Mouse (Mus musculus): ENCODE results near the gene Fgd2. TPM values are rescaled to one million over a fixed set of nuclear protein-coding genes. Genes with fewer than 3 reads are reported as not detected.

Fgd2 gene
- polyA plus RNA-seq, 1 experiment = 41.8 TPM

GRCm38 (mm10) chr17:29421319-29421718 is 60.6 kb downstream of the Fgd2 start:
- Histone ChIP-seq H3K27ac (ENCODE audit: control insufficient read depth, insufficient read depth, low read depth, low read length, poor library complexity) (no peak overlapping the region), H3K4me3 (replicated peaks; ENCODE audit: control insufficient read depth, low read depth, low read length) (no peak overlapping the region), H3K4me1 (ENCODE audit: control insufficient read depth, insufficient read depth, low read length) (peaks cover 7% of the 10 kb centered on the region; the same call in 1 of the 2 replicates)
- TF ChIP-seq POLR2A (IDR thresholded peaks at IDR 0.05; ENCODE audit: borderline replicate concordance, control insufficient read depth, low read depth, low read length) (no peak), CTCF (IDR thresholded peaks at IDR 0.05; ENCODE audit: control insufficient read depth, insufficient read depth, low read length) (no peak)
- 81% methylated on average over 3 of the region's 3 CpGs for WGBS

- Histone ChIP-seq H3K4me1 (ENCODE audit: control insufficient read depth, insufficient read depth, low read length) (peaks cover 5% of the 10 kb centered on the region; the same call in 1 of the 2 replicates), H3K27ac (ENCODE audit: control insufficient read depth, insufficient read depth, low read depth, low read length, poor library complexity) (no peak overlapping the region), H3K4me3 (replicated peaks; ENCODE audit: control insufficient read depth, low read depth, low read length) (no peak overlapping the region)
- 93% methylated on average over 6 of the region's 6 CpGs for WGBS
- TF ChIP-seq CTCF (IDR thresholded peaks at IDR 0.05; ENCODE audit: control insufficient read depth, insufficient read depth, low read length) = peak; percentile 35; the same call in 1 of the 2 replicates
- no peak for TF ChIP-seq POLR2A (IDR thresholded peaks at IDR 0.05; ENCODE audit: borderline replicate concordance, control insufficient read depth, low read depth, low read length)
Measured at GRCm38 (mm10) chr17:29422337-29422736, 61.6 kb downstream of the Fgd2 start.

- H3K27ac ChIP-seq (ENCODE audit: control insufficient read depth, insufficient read depth, low read depth, low read length, poor library complexity) = no peak overlapping the region
- WGBS = 87% methylated on average over 8 of the region's 8 CpGs
- no peak for TF ChIP-seq CTCF (IDR thresholded peaks at IDR 0.05; ENCODE audit: control insufficient read depth, insufficient read depth, low read length)
- TF ChIP-seq POLR2A (IDR thresholded peaks at IDR 0.05; ENCODE audit: borderline replicate concordance, control insufficient read depth, low read depth, low read length) = no peak
- H3K4me3 ChIP-seq (replicated peaks; ENCODE audit: control insufficient read depth, low read depth, low read length) = no peak overlapping the region
- peaks cover 5% of the 10 kb centered on the region; the same call in 1 of the 2 replicates for H3K4me1 ChIP-seq (ENCODE audit: control insufficient read depth, insufficient read depth, low read length)
Measured at GRCm38 (mm10) chr17:29422912-29423504, 62.3 kb downstream of the Fgd2 start.

GRCm38 (mm10) chr17:29423991-29424390 is 63.3 kb downstream of the Fgd2 start:
- Histone ChIP-seq H3K4me3 (replicated peaks; ENCODE audit: control insufficient read depth, low read depth, low read length) (no peak overlapping the region), H3K27ac (ENCODE audit: control insufficient read depth, insufficient read depth, low read depth, low read length, poor library complexity) (no peak overlapping the region), H3K4me1 (ENCODE audit: control insufficient read depth, insufficient read depth, low read length) (peaks cover 5% of the 10 kb centered on the region; the same call in 1 of the 2 replicates)
- TF ChIP-seq CTCF (IDR thresholded peaks at IDR 0.05; ENCODE audit: control insufficient read depth, insufficient read depth, low read length) = no peak
- WGBS = 81% methylated on average over 2 of the region's 2 CpGs

- Histone ChIP-seq H3K4me3 (replicated peaks; ENCODE audit: control insufficient read depth, low read depth, low read length) (no peak overlapping the region), H3K27ac (ENCODE audit: control insufficient read depth, insufficient read depth, low read depth, low read length, poor library complexity) (no peak overlapping the region), H3K4me1 (ENCODE audit: control insufficient read depth, insufficient read depth, low read length) (peaks cover 1% of the 10 kb centered on the region; the same call in 1 of the 2 replicates)
- TF ChIP-seq POLR2A (IDR thresholded peaks at IDR 0.05; ENCODE audit: borderline replicate concordance, control insufficient read depth, low read depth, low read length) (no peak), CTCF (IDR thresholded peaks at IDR 0.05; ENCODE audit: control insufficient read depth, insufficient read depth, low read length) (no peak)
- 85% methylated on average over 9 of the region's 9 CpGs for WGBS
Measured at GRCm38 (mm10) chr17:29425345-29425744, 64.6 kb downstream of the Fgd2 start.

GRCm38 (mm10) chr17:29428213-29428612 is 67.5 kb downstream of the Fgd2 start:
- 28% methylated on average over 8 of the region's 8 CpGs for WGBS
- no peak overlapping the region for H3K27ac ChIP-seq (ENCODE audit: control insufficient read depth, insufficient read depth, low read depth, low read length, poor library complexity)
- TF ChIP-seq POLR2A (IDR thresholded peaks at IDR 0.05; ENCODE audit: borderline replicate concordance, control insufficient read depth, low read depth, low read length) (no peak), CTCF (IDR thresholded peaks at IDR 0.05; ENCODE audit: control insufficient read depth, insufficient read depth, low read length) (no peak)
- no peak overlapping the region for H3K4me3 ChIP-seq (replicated peaks; ENCODE audit: control insufficient read depth, low read depth, low read length)
- H3K4me1 ChIP-seq (ENCODE audit: control insufficient read depth, insufficient read depth, low read length) = peaks cover 8% of the 10 kb centered on the region

- WGBS = 55% methylated on average over 2 of the region's 2 CpGs
- no peak overlapping the region for H3K4me3 ChIP-seq (replicated peaks; ENCODE audit: control insufficient read depth, low read depth, low read length)
- no peak overlapping the region for H3K27ac ChIP-seq (ENCODE audit: control insufficient read depth, insufficient read depth, low read depth, low read length, poor library complexity)
- no peak for TF ChIP-seq CTCF (IDR thresholded peaks at IDR 0.05; ENCODE audit: control insufficient read depth, insufficient read depth, low read length)
- TF ChIP-seq POLR2A (IDR thresholded peaks at IDR 0.05; ENCODE audit: borderline replicate concordance, control insufficient read depth, low read depth, low read length) = no peak
- H3K4me1 ChIP-seq (ENCODE audit: control insufficient read depth, insufficient read depth, low read length) = peaks cover 10% of the 10 kb centered on the region
Measured at GRCm38 (mm10) chr17:29428826-29429225, 68.1 kb downstream of the Fgd2 start.

Other genes starting within 250 kb of the Fgd2 start
- gene Rab44, start 246.8 kb upstream of the Fgd2 start, polyA plus RNA-seq (2011; ENCODE audit: insufficient read depth, insufficient read length, low replicate concordance, missing spikeins) = 217 and 514 TPM in 2 replicates
- gene Cpne5, start 122.7 kb upstream of the Fgd2 start, polyA plus RNA-seq (2011; ENCODE audit: insufficient read depth, insufficient read length, low replicate concordance, missing spikeins) = 0.50 and 0.92 TPM in 2 replicates
- gene Ppil1, start 96.7 kb upstream of the Fgd2 start, polyA plus RNA-seq (2011; ENCODE audit: insufficient read depth, insufficient read length, low replicate concordance, missing spikeins) = 36.2 and 51.6 TPM in 2 replicates
- 35.1 and 81.6 TPM in 2 replicates for gene BC004004, start 92.1 kb upstream of the Fgd2 start, polyA plus RNA-seq (2011; ENCODE audit: insufficient read depth, insufficient read length, low replicate concordance, missing spikeins)
- gene Pi16, start 43.2 kb upstream of the Fgd2 start, polyA plus RNA-seq (2011; ENCODE audit: insufficient read depth, insufficient read length, low replicate concordance, missing spikeins) = 71.5 and 171 TPM in 2 replicates
- 111 and 170 TPM in 2 replicates for gene Mtch1, start 13.0 kb upstream of the Fgd2 start, polyA plus RNA-seq (2011; ENCODE audit: insufficient read depth, insufficient read length, low replicate concordance, missing spikeins)
- 172 and 208 TPM in 2 replicates for gene Pim1, start 129.8 kb downstream of the Fgd2 start, polyA plus RNA-seq (2011; ENCODE audit: insufficient read depth, insufficient read length, low replicate concordance, missing spikeins)
- 0.65 TPM in 1 of 2 replicates, not detected in the other for gene Gm17657, start 188.7 kb downstream of the Fgd2 start, polyA plus RNA-seq (2011; ENCODE audit: insufficient read depth, insufficient read length, low replicate concordance, missing spikeins)
- gene Tbc1d22b, start 188.9 kb downstream of the Fgd2 start, polyA plus RNA-seq (2011; ENCODE audit: insufficient read depth, insufficient read length, low replicate concordance, missing spikeins) = 4.1 and 9.9 TPM in 2 replicates
- not detected in 2 replicates for gene Tmem217, start 191.5 kb downstream of the Fgd2 start, polyA plus RNA-seq (2011; ENCODE audit: insufficient read depth, insufficient read length, low replicate concordance, missing spikeins)